Mouse (Mus musculus) neural tube, embryonic 11.5 days (tissue): ENCODE results near the gene Tuba1a. TPM values are rescaled to one million over a fixed set of nuclear protein-coding genes. Genes with fewer than 3 reads are reported as not detected.
"Not testable (repeated sequence)": the region's sequence is repeated elsewhere in the genome, so short reads cannot be mapped to it uniquely, and the experiment has no call there.

ENCODE experiments used
- ATAC-seq: fragments of 200-750 bp; cut with Nextera tagmentation; 2 replicates; pipeline ENCODE4 v1.8.0; 2017; ENCODE audit warnings: moderate number of reproducible peaks, mild to moderate bottlenecking, moderate TSS enrichment, moderate library complexity; ENCODE audit not compliant: insufficient read depth, low FRiP score, low TSS enrichment
- DNase-seq: peaks from one replicate; pipeline ENCODE4 v3.0.0-alpha.2; 2015; ENCODE audit warnings: low spot score
- H3K27ac ChIP-seq: fragments of 300-500 bp; sonication (generic); 2 replicates; pipeline ENCODE4 v1.5.1; 2014; ENCODE audit warnings: low read depth, mild to moderate bottlenecking, low read length
- H3K27me3 ChIP-seq: fragments of 300-500 bp; sonication (generic); 2 replicates; pipeline ENCODE4 v1.6.1; 2014; ENCODE audit warnings: mild to moderate bottlenecking, low read length, mixed read lengths; ENCODE audit not compliant: control insufficient read depth, insufficient read depth
- H3K36me3 ChIP-seq: fragments of 300-500 bp; sonication (generic); 2 replicates; pipeline ENCODE4 v1.6.1; 2014; ENCODE audit warnings: mild to moderate bottlenecking, low read length, moderate library complexity, mixed read lengths; ENCODE audit not compliant: control insufficient read depth, insufficient read depth
- H3K4me1 ChIP-seq: fragments of 300-500 bp; sonication (generic); 2 replicates; pipeline ENCODE4 v1.6.1; 2014; ENCODE audit warnings: low read length, mixed read lengths; ENCODE audit not compliant: control insufficient read depth, insufficient read depth
- H3K4me2 ChIP-seq: fragments of 300-500 bp; sonication (generic); 2 replicates; pipeline ENCODE4 v1.6.1; 2014; ENCODE audit warnings: low read depth, mild to moderate bottlenecking, moderate library complexity
- H3K4me3 ChIP-seq: fragments of 300-500 bp; sonication (generic); 2 replicates; pipeline ENCODE4 v1.5.1; 2014; ENCODE audit warnings: low read depth, low read length
- H3K9ac ChIP-seq: fragments of 300-500 bp; sonication (generic); 2 replicates; pipeline ENCODE4 v1.6.1; 2014; ENCODE audit warnings: mild to moderate bottlenecking, low read length
- H3K9me3 ChIP-seq: fragments of 300-500 bp; sonication (generic); 2 replicates; pipeline ENCODE4 v1.6.1; 2016; ENCODE audit warnings: low read length; ENCODE audit not compliant: control insufficient read depth
- WGBS: fragments of 180-500 bp; shearing (Covaris S2); extraction: QIAGEN DNeasy Blood & Tissue Kit; methylation state at CpG from one replicate; pipeline ENCODE4 v1.1.7; 2014; 5-methylcytosine and 5-hydroxymethylcytosine counted together
- polyA plus RNA-seq: library from polyadenylated mRNA; unstranded; fragments of >200 nt; fragmentation: Nextera tagmentation; extraction: Ambion mirVana; gene quantifications from 2 replicates; pipeline ENCODE4 v1.2.1, GENCODE M21; 2014

Gene Tuba1a
- polyA plus RNA-seq, 1 experiment from 2014 or later, result 8,733 TPM

GRCm38 (mm10) chr15:98941539-98941938 lies 12.0 kb downstream of the Tuba1a start:
- no peaks in the 10 kb centered on the region for H3K4me1 ChIP-seq
- no peak overlapping the region for H3K4me3 ChIP-seq
- H3K27me3 ChIP-seq, result no peaks in the 10 kb centered on the region
- no peaks in the 10 kb centered on the region for H3K9me3 ChIP-seq
- WGBS, result 79% methylated on average over 2 of the region's 2 CpGs
- no peaks in the 10 kb centered on the region for H3K36me3 ChIP-seq
- no peak overlapping the region for H3K27ac ChIP-seq
- no peak overlapping the region for H3K9ac ChIP-seq
- no peak for DNase-seq
- no peak for ATAC-seq
- H3K4me2 ChIP-seq, result no peak overlapping the region

- Histone ChIP-seq H3K4me3 (no peak overlapping the region), H3K27ac (no peak overlapping the region), H3K9ac (no peak overlapping the region), H3K27me3 (no peaks in the 10 kb centered on the region), H3K4me2 (no peak overlapping the region), H3K36me3 (no peaks in the 10 kb centered on the region), H3K4me1 (no peaks in the 10 kb centered on the region), H3K9me3 (no peaks in the 10 kb centered on the region)
- WGBS, result 76% methylated on average over 10 of the region's 10 CpGs
- DNase-seq, result no peak
- ATAC-seq, result no peak
Observed at GRCm38 (mm10) chr15:98940816-98941215, 12.7 kb downstream of the Tuba1a start.

GRCm38 (mm10) chr15:98934217-98934839 lies 19.2 kb downstream of the Tuba1a start, which contains the start of gene Tuba1b:
TSS of gene Tuba1b (minus strand) at chr15:98934565.
- peak within 1 kb of the TSS; percentile 94 for H3K4me2 ChIP-seq
- ATAC-seq (peak; percentile 89), DNase-seq (peak; percentile 95)
- peak within 1 kb of the TSS; percentile 93 for H3K9ac ChIP-seq
- no peaks in the 10 kb centered on the region for H3K9me3 ChIP-seq
- under 1% methylated on average over 57 of the region's 58 CpGs for WGBS
- no peaks in the 10 kb centered on the region for H3K27me3 ChIP-seq
- no peaks in the 10 kb centered on the region for H3K36me3 ChIP-seq
- H3K4me1 ChIP-seq, result peaks cover 9% of the 10 kb centered on the region
- peak within 1 kb of the TSS; percentile 74 for H3K4me3 ChIP-seq
- peak within 1 kb of the TSS; percentile 96 for H3K27ac ChIP-seq

- H3K4me1 ChIP-seq, result peaks cover 9% of the 10 kb centered on the region
- H3K9ac ChIP-seq, result peak overlapping the region; percentile 93
- H3K9me3 ChIP-seq, result no peaks in the 10 kb centered on the region
- peak; percentile 82 for ATAC-seq
- peak overlapping the region; percentile 94 for H3K4me2 ChIP-seq
- under 1% methylated on average over 35 of the region's 35 CpGs for WGBS
- H3K27me3 ChIP-seq, result no peaks in the 10 kb centered on the region
- peak overlapping the region; percentile 96 for H3K27ac ChIP-seq
- no peaks in the 10 kb centered on the region for H3K36me3 ChIP-seq
- H3K4me3 ChIP-seq, result peak overlapping the region; percentile 74
- DNase-seq, result peak; percentile 99
Observed at GRCm38 (mm10) chr15:98933833-98934216, 19.7 kb downstream of the Tuba1a start.

- not testable (repeated sequence) for DNase-seq, H3K9me3 ChIP-seq, ATAC-seq, H3K27me3 ChIP-seq, H3K4me1 ChIP-seq, H3K36me3 ChIP-seq, H3K27ac ChIP-seq
- peak overlapping the region; percentile 94 for H3K4me2 ChIP-seq
- peak overlapping the region; percentile 93 for H3K9ac ChIP-seq
- peak overlapping the region; percentile 74 for H3K4me3 ChIP-seq
- 19% methylated on average over 7 of the region's 9 CpGs for WGBS
Observed at GRCm38 (mm10) chr15:98933004-98933671, 20.4 kb downstream of the Tuba1a start.

GRCm38 (mm10) chr15:98930998-98931397 lies 22.5 kb downstream of the Tuba1a start:
- ATAC-seq (no peak), DNase-seq (no peak)
- no peaks in the 10 kb centered on the region for H3K27me3 ChIP-seq
- H3K4me3 ChIP-seq, result no peak overlapping the region
- no peaks in the 10 kb centered on the region for H3K36me3 ChIP-seq
- 83% methylated on average over 3 of the region's 3 CpGs for WGBS
- H3K27ac ChIP-seq, result no peak overlapping the region
- H3K4me2 ChIP-seq, result no peak overlapping the region
- H3K9me3 ChIP-seq, result no peaks in the 10 kb centered on the region
- H3K4me1 ChIP-seq, result peaks cover 9% of the 10 kb centered on the region
- no peak overlapping the region for H3K9ac ChIP-seq

GRCm38 (mm10) chr15:98930017-98930734 lies 23.3 kb downstream of the Tuba1a start:
- Histone ChIP-seq H3K4me1 (peaks cover 4% of the 10 kb centered on the region; the same call in 1 of the 2 replicates), H3K4me3 (no peak overlapping the region), H3K27me3 (no peaks in the 10 kb centered on the region), H3K4me2 (no peak overlapping the region), H3K36me3 (no peaks in the 10 kb centered on the region), H3K9ac (no peak overlapping the region), H3K27ac (0 out of 2 replicates have a peak overlapping the region, but pooled peaks have one; percentile 20), H3K9me3 (no peaks in the 10 kb centered on the region)
- ATAC-seq (no peak), DNase-seq (no peak)
- 63% methylated on average over 8 of the region's 8 CpGs for WGBS

- no peak overlapping the region for H3K9ac ChIP-seq
- H3K4me2 ChIP-seq, result no peak overlapping the region
- 18% methylated on average over 13 of the region's 13 CpGs for WGBS
Observed at GRCm38 (mm10) chr15:98928598-98929240, 24.8 kb downstream of the Tuba1a start.

More at GRCm38 (mm10) chr15:98928598-98929240, 24.8 kb downstream of the Tuba1a start:
- ATAC-seq (no peak), DNase-seq (peak; percentile 77)
- no peak overlapping the region for H3K4me3 ChIP-seq
- H3K27ac ChIP-seq, result no peak overlapping the region
- H3K9me3 ChIP-seq, result no peaks in the 10 kb centered on the region
- H3K4me1 ChIP-seq, result peaks cover 3% of the 10 kb centered on the region; the same call in 1 of the 2 replicates
- H3K36me3 ChIP-seq, result no peaks in the 10 kb centered on the region
- no peaks in the 10 kb centered on the region for H3K27me3 ChIP-seq
